Mouse (Mus musculus): ENCODE results near the gene Tox2. TPM values are rescaled to one million over a fixed set of nuclear protein-coding genes. Genes with fewer than 3 reads are reported as not detected.

Tox2 gene
- polyA plus RNA-seq, 1 experiment: 18.4 TPM

GRCm38 (mm10) chr2:163277979-163278378 is 75.1 kb downstream of the Tox2 start:
- H3K36me3 ChIP-seq (ENCODE audit: control insufficient read depth, insufficient read depth, low read length): no peaks in the 10 kb centered on the region
- DNase-seq: no peak
- WGBS: 78% methylated on average over 9 of the region's 9 CpGs
- no peaks in the 10 kb centered on the region for H3K27me3 ChIP-seq (ENCODE audit: control insufficient read depth, insufficient read depth, low read length)
- TF ChIP-seq CTCF (IDR thresholded peaks at IDR 0.05; ENCODE audit: borderline replicate concordance, control insufficient read depth, extremely low read depth, insufficient read depth, low read length, poor library complexity) (no peak), POLR2A (IDR thresholded peaks at IDR 0.05; ENCODE audit: control insufficient read depth, extremely low read depth, insufficient read depth, low read length, poor library complexity) (no peak)
- H3K4me3 ChIP-seq (ENCODE audit: control insufficient read depth, insufficient read depth, low read length): no peak overlapping the region
- peaks cover 12% of the 10 kb centered on the region for H3K4me1 ChIP-seq (replicated peaks; ENCODE audit: control insufficient read depth, insufficient read depth, low read length)
- H3K27ac ChIP-seq (ENCODE audit: control insufficient read depth, insufficient read depth, low read length): no peak overlapping the region

DNA sequence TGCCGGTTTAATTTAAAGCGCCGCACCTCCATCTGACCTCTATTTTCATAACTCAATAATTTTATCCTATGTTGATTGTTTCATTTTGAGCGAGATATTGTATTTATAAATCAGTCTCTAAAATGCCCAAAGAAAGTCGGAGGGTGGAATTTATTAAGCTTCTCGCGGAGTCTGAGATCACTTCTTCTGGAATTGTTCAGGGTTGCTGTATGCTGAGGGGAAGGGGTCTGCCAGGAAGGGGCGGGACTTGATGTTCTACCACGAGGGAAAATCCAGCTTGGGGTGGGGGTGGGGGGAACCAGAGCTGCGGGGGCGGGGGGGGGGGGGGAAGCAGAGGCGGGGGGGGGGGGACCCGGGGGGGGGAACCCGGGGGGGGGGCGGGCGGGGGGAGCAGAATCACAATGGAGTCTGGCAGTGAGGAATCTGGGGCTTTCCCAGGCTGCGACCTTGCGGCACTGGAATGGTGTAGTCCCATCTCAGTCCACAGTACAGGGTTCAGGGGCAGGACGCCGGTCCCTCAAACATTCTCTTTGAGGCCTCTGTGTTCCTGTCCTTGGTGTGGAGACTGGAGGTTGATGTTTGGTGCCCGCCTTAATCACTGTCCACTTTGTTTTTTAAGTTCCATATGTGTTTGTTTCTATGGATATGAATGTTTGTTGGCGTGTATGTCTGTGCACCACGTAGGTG is 77.9 kb downstream of the Tox2 start:
- Histone ChIP-seq H3K4me1 (replicated peaks; ENCODE audit: control insufficient read depth, insufficient read depth, low read length) (peaks cover 10% of the 10 kb centered on the region), H3K27me3 (ENCODE audit: control insufficient read depth, insufficient read depth, low read length) (no peaks in the 10 kb centered on the region)
- WGBS: 82% methylated on average over 16 of the region's 23 CpGs

DNA sequence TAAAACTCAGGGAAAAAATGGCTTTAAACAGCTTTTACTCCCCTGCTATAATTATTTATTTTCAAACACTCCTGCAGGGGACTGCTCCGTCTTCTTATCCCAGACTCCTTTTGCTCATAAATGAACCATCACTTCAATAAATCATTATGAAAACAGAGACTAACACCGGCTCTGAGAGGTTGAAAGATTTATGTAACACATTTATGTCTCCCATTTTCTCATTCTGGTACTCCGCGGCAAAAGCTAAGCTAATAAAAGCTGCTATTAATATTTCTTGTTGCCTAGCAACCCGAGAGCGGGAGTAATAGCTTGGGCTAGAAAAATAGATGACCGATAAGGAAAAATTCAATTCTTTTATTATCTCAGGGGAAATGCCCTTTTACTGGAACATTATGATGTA is 81.9 kb downstream of the Tox2 start:
- no peak for DNase-seq
- 34% methylated on average over 7 of the region's 7 CpGs for WGBS
- H3K4me3 ChIP-seq (ENCODE audit: control insufficient read depth, insufficient read depth, low read length): no peak overlapping the region
- no peaks in the 10 kb centered on the region for H3K4me1 ChIP-seq (replicated peaks; ENCODE audit: control insufficient read depth, insufficient read depth, low read length)
- TF ChIP-seq CTCF (IDR thresholded peaks at IDR 0.05; ENCODE audit: borderline replicate concordance, control insufficient read depth, extremely low read depth, insufficient read depth, low read length, poor library complexity): no peak
- no peak for TF ChIP-seq POLR2A (IDR thresholded peaks at IDR 0.05; ENCODE audit: control insufficient read depth, extremely low read depth, insufficient read depth, low read length, poor library complexity)
- no peaks in the 10 kb centered on the region for H3K36me3 ChIP-seq (ENCODE audit: control insufficient read depth, insufficient read depth, low read length)
- H3K27ac ChIP-seq (ENCODE audit: control insufficient read depth, insufficient read depth, low read length): no peak overlapping the region
- no peaks in the 10 kb centered on the region; the same call in 1 of the 2 replicates for H3K27me3 ChIP-seq (ENCODE audit: control insufficient read depth, insufficient read depth, low read length)

More for the DNA sequence above, 77.9 kb downstream of the Tox2 start:
- Histone ChIP-seq H3K4me3 (ENCODE audit: control insufficient read depth, insufficient read depth, low read length) (no peak overlapping the region), H3K27ac (ENCODE audit: control insufficient read depth, insufficient read depth, low read length) (no peak overlapping the region), H3K36me3 (ENCODE audit: control insufficient read depth, insufficient read depth, low read length) (no peaks in the 10 kb centered on the region)
- DNase-seq: no peak
- TF ChIP-seq CTCF (IDR thresholded peaks at IDR 0.05; ENCODE audit: borderline replicate concordance, control insufficient read depth, extremely low read depth, insufficient read depth, low read length, poor library complexity) (no peak), POLR2A (IDR thresholded peaks at IDR 0.05; ENCODE audit: control insufficient read depth, extremely low read depth, insufficient read depth, low read length, poor library complexity) (no peak)

DNA sequence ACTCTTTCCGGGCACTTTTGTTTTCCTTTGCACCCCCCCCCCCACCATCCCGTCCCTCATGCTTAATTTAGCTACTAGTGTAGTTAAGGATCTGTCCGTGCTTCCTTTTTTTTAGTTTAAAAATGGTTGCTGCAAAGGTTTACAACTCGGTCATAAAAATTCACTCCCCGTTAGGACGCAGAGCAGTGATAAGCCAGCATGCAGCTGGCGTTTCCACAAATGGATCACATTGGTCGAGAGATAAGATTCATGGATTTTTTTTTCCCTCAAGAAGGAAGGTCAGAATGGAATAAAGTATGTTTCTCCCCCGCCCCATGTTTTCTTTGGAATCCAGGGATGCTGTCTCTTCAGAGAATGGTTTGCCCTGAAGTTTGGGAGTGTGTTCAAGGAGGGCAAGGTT is 82.4 kb downstream of the Tox2 start:
- WGBS: 14% methylated on average over 9 of the region's 9 CpGs
- Histone ChIP-seq H3K36me3 (ENCODE audit: control insufficient read depth, insufficient read depth, low read length) (no peaks in the 10 kb centered on the region), H3K4me3 (ENCODE audit: control insufficient read depth, insufficient read depth, low read length) (no peak overlapping the region), H3K4me1 (replicated peaks; ENCODE audit: control insufficient read depth, insufficient read depth, low read length) (no peaks in the 10 kb centered on the region), H3K27ac (ENCODE audit: control insufficient read depth, insufficient read depth, low read length) (no peak overlapping the region), H3K27me3 (ENCODE audit: control insufficient read depth, insufficient read depth, low read length) (no peaks in the 10 kb centered on the region; the same call in 1 of the 2 replicates)
- no peak for DNase-seq
- no peak for TF ChIP-seq POLR2A (IDR thresholded peaks at IDR 0.05; ENCODE audit: control insufficient read depth, extremely low read depth, insufficient read depth, low read length, poor library complexity)
- TF ChIP-seq CTCF (IDR thresholded peaks at IDR 0.05; ENCODE audit: borderline replicate concordance, control insufficient read depth, extremely low read depth, insufficient read depth, low read length, poor library complexity): no peak

- no peaks in the 10 kb centered on the region; the same call in 1 of the 2 replicates for H3K27me3 ChIP-seq (ENCODE audit: control insufficient read depth, insufficient read depth, low read length)
- DNase-seq: no peak
- TF ChIP-seq CTCF (IDR thresholded peaks at IDR 0.05; ENCODE audit: borderline replicate concordance, control insufficient read depth, extremely low read depth, insufficient read depth, low read length, poor library complexity) (no peak), POLR2A (IDR thresholded peaks at IDR 0.05; ENCODE audit: control insufficient read depth, extremely low read depth, insufficient read depth, low read length, poor library complexity) (no peak)
- WGBS: 31% methylated on average over 7 of the region's 7 CpGs
- H3K36me3 ChIP-seq (ENCODE audit: control insufficient read depth, insufficient read depth, low read length): no peaks in the 10 kb centered on the region
- H3K27ac ChIP-seq (ENCODE audit: control insufficient read depth, insufficient read depth, low read length): no peak overlapping the region
- H3K4me1 ChIP-seq (replicated peaks; ENCODE audit: control insufficient read depth, insufficient read depth, low read length): no peaks in the 10 kb centered on the region
- no peak overlapping the region for H3K4me3 ChIP-seq (ENCODE audit: control insufficient read depth, insufficient read depth, low read length)
These were observed 82.8 kb downstream of the Tox2 start for GRCm38 (mm10) chr2:163285762-163286161.

- no peaks in the 10 kb centered on the region; the same call in 1 of the 2 replicates for H3K27me3 ChIP-seq (ENCODE audit: control insufficient read depth, insufficient read depth, low read length)
- DNase-seq: no peak
- H3K27ac ChIP-seq (ENCODE audit: control insufficient read depth, insufficient read depth, low read length): no peak overlapping the region
- H3K36me3 ChIP-seq (ENCODE audit: control insufficient read depth, insufficient read depth, low read length): no peaks in the 10 kb centered on the region
- 26% methylated on average over 21 of the region's 21 CpGs for WGBS
- H3K4me3 ChIP-seq (ENCODE audit: control insufficient read depth, insufficient read depth, low read length): no peak overlapping the region
- TF ChIP-seq CTCF (IDR thresholded peaks at IDR 0.05; ENCODE audit: borderline replicate concordance, control insufficient read depth, extremely low read depth, insufficient read depth, low read length, poor library complexity) (no peak), POLR2A (IDR thresholded peaks at IDR 0.05; ENCODE audit: control insufficient read depth, extremely low read depth, insufficient read depth, low read length, poor library complexity) (no peak)
- no peaks in the 10 kb centered on the region for H3K4me1 ChIP-seq (replicated peaks; ENCODE audit: control insufficient read depth, insufficient read depth, low read length)
These were observed 86.0 kb downstream of the Tox2 start for GRCm38 (mm10) chr2:163288881-163289379.

All from thymus, adult 2 months (tissue).